Mouse (Mus musculus) layer of hippocampus, postnatal 14 days (tissue): ENCODE measurements around the gene Klhl21. TPM values are rescaled to one million over a fixed set of nuclear protein-coding genes. Genes with fewer than 3 reads are reported as not detected.
A peak's percentile ranks its signal among the peaks of the same experiment; 100 is the strongest.
"Not testable (repeated sequence)": the region's sequence is repeated elsewhere in the genome, so short reads cannot be mapped to it uniquely, and the experiment has no call there.

Experiments
- DNase-seq, 2 experiments: peaks; one replicate each; pipeline ENCODE4 v3.0.0; 2021 to 2022; ENCODE audit warnings: low spot score in 2 of 2, mixed read lengths in 1 of 2
- total RNA-seq, 2 experiments: library from RNA; stranded (reverse); gene quantifications; 2 replicates each; pipeline ENCODE4 v1.2.3; 2021

The Klhl21 gene
- total RNA-seq, 2 experiments from 2014 or later, result 16.4 to 18.6 TPM

DNA sequence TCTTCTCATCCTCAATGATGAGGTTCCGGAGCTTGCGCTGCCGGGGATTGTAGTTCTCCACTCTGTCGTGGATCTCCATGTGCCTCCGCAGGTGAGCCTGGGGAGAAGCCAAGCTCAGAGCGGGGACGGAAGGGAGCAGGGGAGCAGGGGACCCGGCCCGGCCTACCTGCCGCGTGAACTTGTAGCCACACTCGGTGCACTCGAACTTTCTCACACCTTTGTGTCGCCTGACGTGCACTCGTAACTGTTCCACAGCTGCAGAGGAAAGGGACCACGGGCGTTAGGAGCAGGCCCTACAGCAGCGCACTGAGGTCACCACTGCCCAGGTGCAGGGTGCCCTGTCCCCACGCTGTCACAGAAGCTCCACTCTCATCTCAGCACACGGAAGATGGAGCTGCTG, 11.4 kb downstream of the Klhl21 start:
- DNase-seq, result no peak

DNA sequence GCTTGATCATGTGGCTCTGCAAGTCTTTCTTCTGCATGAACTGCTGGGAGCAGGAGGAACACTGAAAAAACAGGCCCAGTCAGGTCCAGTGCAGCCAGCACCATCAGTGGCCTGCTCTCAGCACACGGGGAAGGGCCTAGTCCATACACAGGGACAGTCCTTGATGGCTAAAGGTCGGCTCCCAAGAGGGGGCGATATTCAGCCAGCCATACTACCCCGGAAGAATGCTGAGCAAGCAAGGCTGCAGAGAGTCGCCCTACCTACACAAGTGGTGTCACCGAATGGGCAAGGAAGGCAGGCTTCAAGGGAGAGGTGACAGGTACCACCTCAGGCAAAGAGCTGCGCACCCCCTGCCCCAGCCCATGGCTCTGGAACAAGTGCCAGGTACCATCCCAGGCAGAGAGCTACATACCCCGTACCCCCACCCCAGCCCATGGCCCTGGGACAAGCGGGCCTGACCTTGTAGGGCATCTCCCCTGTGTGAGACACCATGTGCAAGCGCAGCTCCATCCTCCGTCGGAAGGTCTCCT, 13.0 kb downstream of the Klhl21 start:
- DNase-seq, result no peak

DNA sequence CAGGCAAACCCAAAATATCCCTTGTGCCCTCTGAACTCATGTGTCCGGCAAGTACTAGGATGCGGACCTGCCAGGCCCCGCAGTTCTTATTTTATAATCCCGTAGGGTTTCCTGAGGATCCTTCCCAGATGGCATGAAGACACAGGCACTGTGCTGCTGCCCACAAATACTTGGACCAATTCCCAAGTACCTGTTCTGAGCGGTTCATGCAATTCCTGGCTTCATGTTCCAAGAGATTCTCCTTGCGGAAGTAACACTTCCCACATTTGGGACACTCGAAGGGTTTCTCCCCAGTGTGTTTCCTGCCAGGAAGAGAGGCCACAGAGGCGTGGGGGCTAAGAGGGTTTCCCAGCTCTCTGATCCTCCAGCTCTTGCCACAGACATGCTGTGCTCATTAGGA, 13.9 kb downstream of the Klhl21 start:
- no peak for DNase-seq

DNA sequence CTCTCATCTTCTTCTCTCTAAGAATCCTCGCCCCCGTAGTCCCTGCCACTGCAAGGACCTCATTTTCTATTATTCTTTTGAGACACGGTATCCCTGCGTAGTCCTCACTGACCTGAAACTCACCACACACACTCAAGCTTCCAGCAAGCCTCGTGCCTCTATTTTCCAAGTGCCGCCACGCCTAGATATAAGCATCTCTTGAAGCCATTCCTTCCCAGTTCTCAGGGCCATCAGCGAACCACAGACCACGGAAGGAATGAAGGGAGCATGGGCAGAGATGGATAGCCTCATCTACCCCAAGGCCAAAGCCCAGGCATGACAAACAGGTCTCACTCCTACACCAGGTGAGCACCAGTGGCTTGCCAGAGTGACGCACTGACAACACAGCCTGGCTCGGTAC, 15.9 kb downstream of the Klhl21 start:
- DNase-seq, result no peak

- no peak for DNase-seq
Measured at GRCm38 (mm10) chr4:152026751-152027508, 18.3 kb downstream of the Klhl21 start.

GRCm38 (mm10) chr4:152027524-152027923, 18.9 kb downstream of the Klhl21 start, which contains the start of gene Zbtb48:
TSS of gene Zbtb48 (minus strand) at chr4:152027671.
- DNase-seq, result peak; percentile 94 to 97

DNA sequence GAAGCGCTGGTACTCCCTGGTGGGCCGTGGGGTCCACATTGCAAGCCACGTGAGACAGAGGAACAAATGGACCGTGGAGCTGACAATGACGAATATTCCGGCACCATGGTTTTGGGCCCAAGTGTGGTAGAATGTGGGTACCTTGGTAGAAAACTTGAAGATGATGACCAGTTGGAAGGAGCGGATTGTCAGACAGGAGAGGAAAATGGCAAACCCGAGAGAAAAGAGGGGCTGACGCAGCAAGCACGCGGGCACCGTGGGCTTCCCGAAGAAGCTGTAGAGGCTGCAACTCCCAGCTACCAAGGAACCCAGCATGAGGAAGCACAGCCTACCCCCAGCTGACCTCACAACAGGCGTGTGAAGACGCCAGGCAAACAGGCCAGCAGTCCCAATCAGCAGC, 19.9 kb downstream of the Klhl21 start:
- DNase-seq, result no peak

GRCm38 (mm10) chr4:152029087-152029486, 20.5 kb downstream of the Klhl21 start:
- DNase-seq, result no peak

- DNase-seq, result no peak
Measured at GRCm38 (mm10) chr4:152029997-152030396, 21.4 kb downstream of the Klhl21 start.

DNA sequence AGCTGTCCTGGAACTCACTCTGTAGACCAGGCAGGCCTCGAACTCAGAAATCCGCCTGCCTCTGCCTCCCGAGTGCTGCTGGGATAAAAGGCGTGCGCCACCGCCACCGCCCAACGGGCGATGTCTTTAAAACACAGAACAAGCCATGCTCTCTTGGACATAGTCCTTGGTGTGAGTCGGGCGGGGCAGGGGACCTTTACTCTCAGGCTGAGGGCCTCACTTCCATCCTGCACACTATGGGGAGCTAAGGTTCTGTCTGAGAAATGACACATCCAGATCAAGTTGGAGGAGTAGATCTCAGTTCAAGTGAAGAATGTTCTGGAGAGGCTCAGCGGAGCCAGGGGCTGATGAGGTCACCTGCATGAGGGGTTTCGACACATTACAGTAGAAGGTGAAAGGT, 24.3 kb downstream of the Klhl21 start:
- no peak for DNase-seq

DNA sequence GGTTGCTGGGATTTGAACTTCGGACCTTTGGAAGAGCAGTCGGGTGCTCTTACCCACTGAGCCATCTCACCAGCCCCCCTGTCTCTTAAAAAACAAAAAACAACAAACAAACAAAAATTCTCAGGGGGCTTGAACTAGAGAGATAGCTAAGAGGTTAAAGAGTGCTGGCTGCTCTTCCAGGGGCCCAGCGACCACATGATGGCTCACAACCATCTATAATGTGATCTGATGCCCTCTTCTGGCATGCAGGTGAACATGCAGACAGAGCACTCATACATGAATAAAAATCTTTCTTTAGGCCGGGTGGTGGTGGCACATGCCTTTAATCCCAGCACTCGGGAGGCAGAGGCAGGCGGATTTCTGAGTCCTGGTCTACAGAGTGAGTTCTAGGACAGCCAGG, 27.9 kb downstream of the Klhl21 start:
- DNase-seq, result not testable (repeated sequence)

GRCm38 (mm10) chr4:152038225-152038984, 29.8 kb downstream of the Klhl21 start, which contains the start of gene Tas1r1:
TSS of gene Tas1r1 (minus strand) at chr4:152038568.
- no peak for DNase-seq

DNA sequence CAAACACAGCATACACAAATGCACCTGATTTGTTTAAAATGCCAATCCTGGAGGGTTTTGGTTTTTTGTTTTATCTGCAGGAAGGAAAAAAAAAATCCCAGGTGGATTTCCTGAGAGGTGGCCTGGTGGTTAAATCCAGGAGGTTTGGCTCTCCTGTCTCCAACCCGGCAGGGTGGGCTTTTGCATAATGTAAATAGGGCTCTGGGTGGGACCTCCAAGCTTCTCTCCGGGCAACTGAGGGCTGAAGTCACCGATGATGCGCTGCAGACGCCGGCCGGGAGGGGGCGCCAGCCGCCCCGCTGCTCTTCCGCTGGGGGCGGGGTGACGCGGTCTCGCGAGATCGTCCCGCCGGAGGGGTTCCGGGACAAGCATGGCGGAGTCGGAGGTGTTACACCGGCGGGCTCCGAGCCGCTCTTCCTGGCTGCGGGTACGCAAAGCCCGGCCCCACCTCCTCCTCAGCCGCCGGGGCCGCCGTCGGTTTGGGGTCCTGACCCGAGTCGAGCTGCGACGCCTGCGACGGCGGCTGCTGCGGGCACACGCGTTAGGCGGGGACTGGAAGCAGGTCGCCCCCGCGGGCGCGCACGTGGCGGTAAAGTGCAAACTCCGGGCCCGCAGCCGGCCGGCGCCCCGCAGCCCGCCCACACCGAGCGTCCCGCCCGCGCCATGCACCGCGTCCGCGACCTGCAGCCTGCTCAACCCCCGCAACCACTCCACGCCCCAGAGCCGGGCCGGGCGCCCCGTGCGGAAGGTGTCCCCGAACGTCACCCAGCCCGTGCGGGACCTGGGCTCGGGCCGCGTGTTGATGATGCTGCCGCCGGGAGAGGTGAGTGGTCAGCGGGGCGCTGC, 30.6 kb downstream of the Klhl21 start, which contains the start of gene Nol9:
TSS of gene Nol9 (plus strand) at position 337 of the 846 bp plus-strand sequence.
- peak; percentile 91 to 95 for DNase-seq

GRCm38 (mm10) chr4:152039831-152040310, 31.3 kb downstream of the Klhl21 start:
- no peak for DNase-seq

GRCm38 (mm10) chr4:152041924-152042641, 33.5 kb downstream of the Klhl21 start:
- no peak for DNase-seq

GRCm38 (mm10) chr4:152043171-152043570, 34.6 kb downstream of the Klhl21 start:
- DNase-seq, result no peak

- DNase-seq, result no peak
Measured at GRCm38 (mm10) chr4:152044609-152045008, 36.0 kb downstream of the Klhl21 start.

- no peak for DNase-seq
Measured at GRCm38 (mm10) chr4:152062390-152063110, 53.9 kb downstream of the Klhl21 start.

- no peak for DNase-seq
Measured at GRCm38 (mm10) chr4:152067280-152067679, 58.7 kb downstream of the Klhl21 start.
